Mouse (Mus musculus): ENCODE data around the gene Mapt.

The Mapt gene

DNA sequence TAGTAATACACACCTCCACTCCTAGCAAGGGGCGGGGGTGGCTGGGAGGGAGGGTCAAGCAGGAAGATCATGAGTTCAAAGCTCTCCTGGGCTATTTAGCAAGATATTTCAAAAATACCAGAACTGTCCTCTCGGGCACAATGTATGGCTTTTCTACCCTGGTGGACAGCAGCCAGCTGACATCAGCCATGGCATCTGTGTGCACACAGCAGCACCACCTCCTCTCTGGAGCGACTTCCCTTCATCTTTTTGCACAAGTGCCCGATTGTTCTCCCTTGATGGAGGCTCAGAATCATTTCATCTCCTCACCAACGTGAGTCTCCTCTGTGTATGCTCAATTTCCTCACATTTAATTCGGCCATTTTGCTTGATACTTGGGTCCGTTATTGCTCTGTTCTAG is 44.6 kb downstream of the Mapt start:
- no peak for DNase-seq (ENCODE audit: low spot score in 2 of 2)

DNA sequence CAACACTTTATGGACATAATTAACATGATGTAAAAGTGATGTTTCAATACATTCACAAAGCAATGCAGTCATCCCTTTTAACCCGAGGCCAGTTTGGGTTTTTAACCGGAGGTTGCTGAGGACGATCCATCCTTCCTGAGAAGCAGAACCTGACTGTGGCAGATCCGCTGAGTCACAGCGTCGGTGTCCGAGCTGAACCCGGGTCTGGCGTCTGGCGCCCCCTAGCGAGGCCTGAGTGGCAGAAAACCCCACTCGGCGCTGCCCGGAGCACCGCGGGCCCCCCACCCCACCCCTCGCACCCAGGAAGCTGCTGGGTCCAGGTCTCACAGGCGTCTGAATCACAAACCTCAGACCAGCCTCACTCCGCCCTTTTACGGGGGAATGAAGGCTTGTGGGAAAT is 47.0 kb downstream of the Mapt start:
- DNase-seq (ENCODE audit: low spot score in 2 of 2) = peak; percentile 26 to 66

- no peak for DNase-seq (ENCODE audit: low spot score in 2 of 2)
These were observed 47.9 kb downstream of the Mapt start for GRCm38 (mm10) chr11:104279049-104279448.

GRCm38 (mm10) chr11:104279538-104279937 is 48.3 kb downstream of the Mapt start:
- DNase-seq (ENCODE audit: low spot score in 2 of 2) = no peak

- DNase-seq (ENCODE audit: low spot score in 2 of 2) = no peak
These were observed 50.3 kb downstream of the Mapt start for GRCm38 (mm10) chr11:104281501-104281900.

DNA sequence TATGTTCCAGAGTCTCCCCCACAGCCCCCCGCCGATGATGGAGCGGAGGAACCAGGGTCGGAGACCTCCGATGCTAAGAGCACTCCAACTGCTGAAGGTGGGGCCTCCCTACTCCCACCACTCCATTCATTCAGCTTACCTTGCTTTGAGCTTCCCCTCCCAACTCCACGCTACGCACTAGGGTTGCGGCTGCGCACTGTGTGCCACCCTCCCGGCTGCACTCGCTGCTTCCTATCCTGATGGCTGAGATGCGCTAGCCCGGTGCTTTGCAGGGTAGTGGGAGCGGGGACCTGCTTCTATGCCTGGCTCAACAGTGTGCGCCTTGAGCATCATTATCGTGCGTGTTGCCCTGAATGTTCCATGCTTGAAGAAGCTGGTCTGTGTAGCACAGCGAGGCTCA is 55.9 kb downstream of the Mapt start:
- DNase-seq (ENCODE audit: low spot score in 2 of 2) = no peak

GRCm38 (mm10) chr11:104288835-104289198 is 57.6 kb downstream of the Mapt start:
- DNase-seq (ENCODE audit: low spot score in 2 of 2) = no peak

DNA sequence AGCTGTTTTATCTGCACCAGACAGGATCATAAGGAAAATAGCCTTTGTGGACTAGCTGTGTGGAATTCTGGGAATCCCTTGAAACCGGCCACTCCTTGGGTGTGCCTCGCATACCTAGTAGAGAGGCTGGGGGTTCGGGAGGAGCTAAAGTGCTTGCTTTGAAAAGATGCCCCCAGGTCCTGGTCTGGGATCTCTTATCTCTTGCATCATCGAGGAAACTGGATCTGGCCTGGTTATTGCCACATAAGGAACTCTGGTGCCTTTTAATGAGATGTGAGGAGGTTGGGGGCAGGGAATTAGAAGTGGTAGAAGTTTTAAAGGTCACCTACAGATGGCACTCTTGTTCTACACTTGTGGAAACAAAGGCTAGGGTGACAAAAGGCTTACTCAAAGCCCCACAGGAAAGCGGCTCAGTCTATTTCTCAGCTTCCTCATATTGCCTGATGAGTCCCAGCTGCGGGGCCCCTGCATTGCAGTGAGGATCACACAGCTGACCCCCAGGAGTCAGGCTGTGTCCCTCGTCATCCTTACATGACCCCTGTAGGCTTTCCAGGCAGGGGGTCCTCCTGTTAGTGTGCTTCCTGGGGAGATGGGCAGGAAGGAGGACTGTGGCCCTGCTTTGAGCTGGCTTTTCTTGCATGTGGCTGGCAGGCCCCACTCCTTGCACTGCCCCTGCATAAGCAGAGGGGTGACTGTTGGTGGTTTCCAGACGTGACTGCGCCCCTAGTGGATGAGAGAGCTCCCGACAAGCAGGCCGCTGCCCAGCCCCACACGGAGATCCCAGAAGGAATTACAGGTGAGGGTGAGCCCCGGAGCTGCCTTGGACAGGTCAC is 58.2 kb downstream of the Mapt start:
- DNase-seq (ENCODE audit: low spot score in 2 of 2) = peak; percentile 64 to 76

- no peak for DNase-seq (ENCODE audit: low spot score in 2 of 2)
These were observed 61.4 kb downstream of the Mapt start for GRCm38 (mm10) chr11:104292443-104293220.

DNA sequence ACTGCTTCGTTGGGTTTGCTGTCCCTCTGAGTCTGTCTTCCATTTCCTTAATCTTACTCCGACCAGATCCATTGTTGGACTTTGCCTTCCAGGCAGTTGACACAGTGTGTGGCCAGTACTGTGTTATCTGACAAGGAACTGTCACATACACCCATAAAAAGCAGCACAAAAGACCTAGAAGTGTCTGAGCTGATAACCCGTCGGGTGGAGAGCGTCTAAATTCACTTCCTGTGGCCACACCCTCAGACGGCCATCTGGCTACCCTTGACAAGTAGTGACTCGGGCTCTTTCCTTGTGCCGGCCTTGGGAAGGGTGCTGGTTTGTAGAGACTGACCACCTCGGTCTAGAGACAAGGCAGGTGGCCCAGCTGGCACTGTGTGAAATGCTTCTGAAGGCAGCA is 62.1 kb downstream of the Mapt start:
- DNase-seq (ENCODE audit: low spot score in 2 of 2) = peak in 1 of 2 experiments; percentile 63

DNA sequence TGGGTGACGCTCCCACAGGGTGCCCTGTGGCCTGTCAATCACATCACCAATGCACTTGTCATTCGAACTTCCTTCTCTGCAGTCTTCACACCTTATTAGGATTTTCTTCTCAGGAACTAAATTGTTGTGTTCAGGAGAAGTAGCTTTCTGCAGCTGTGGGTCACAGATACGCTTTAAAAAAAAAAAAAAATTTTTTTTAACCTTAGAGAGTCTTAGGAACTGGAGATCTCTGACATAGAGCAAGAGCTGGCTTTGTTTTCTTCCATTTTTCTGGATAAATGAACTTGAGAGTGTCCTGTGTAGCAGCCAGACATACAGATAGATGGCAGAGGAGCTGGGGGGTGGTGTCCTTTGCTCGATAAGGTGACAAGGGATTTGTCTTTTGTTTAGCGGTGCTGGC is 64.0 kb downstream of the Mapt start:
- DNase-seq (ENCODE audit: low spot score in 2 of 2) = no peak

- no peak for DNase-seq (ENCODE audit: low spot score in 2 of 2)
These were observed 64.5 kb downstream of the Mapt start for GRCm38 (mm10) chr11:104295656-104296055.

- no peak for DNase-seq (ENCODE audit: low spot score in 2 of 2)
These were observed 66.5 kb downstream of the Mapt start for GRCm38 (mm10) chr11:104297671-104298070.

DNA sequence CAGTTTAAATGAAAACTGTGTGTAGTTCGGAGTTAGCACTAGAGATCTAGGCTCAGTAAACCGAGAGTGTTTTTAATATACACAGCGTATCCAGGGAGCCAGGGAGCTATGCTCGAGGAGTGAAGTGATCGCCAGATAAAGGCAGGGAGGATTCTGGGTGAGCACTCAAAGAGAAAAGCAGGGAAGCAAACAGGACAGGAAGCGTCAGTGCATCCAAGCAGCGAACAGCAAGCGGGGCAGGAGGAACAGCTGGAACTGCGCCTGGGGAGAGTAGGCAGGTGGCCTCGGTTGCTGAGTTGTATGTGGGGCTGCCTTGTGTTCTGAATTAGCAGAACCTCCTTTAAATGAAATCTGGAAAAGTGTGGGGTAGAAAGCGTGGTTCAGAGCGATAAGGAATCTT is 71.4 kb downstream of the Mapt start:
- no peak for DNase-seq (ENCODE audit: low spot score in 2 of 2)

DNA sequence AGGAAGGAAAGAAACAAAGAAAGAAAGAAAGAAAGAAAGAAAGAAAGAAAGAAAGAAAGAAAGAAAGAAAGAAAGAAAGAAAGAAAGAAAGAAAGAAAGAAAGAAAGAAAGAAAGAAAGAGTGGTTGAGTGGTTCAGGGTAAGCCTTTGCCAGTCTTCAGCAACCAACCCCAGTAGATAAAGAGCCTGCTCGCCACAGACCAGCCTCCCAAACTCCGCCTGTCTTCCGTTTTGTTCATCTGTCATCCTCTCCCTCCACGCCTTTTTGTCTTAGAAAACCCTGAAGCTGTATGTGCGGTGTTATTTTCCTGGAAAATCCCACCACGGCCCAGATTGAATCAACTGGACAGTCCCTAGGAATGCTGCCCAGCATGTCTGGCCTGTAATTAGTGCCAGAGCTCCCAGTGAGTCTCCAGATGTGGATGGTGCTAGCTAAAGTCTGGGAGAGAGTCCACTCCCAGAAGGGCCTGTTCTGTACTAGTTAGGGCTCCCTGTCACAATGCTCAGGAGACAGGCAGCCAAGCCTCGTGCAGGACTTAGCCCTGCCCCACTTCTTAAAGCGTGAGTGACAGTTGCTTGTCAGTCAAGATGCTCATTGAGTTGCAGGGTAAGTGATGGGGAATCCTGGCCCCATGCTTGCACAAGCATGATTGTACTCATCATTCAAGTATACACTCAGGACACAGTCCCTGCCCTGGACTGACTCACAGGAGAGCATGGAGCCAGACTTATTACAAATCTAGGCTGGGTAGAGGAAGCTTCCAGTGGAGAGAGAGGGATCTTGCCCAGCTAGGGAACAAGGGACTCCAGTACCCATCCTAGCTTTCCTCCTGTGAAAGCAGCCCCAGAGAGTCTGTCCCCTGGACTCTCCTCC is 72.1 kb downstream of the Mapt start:
- DNase-seq (ENCODE audit: low spot score in 2 of 2) = no peak

GRCm38 (mm10) chr11:104305711-104306110 is 74.5 kb downstream of the Mapt start:
- no peak for DNase-seq (ENCODE audit: low spot score in 2 of 2)

DNA sequence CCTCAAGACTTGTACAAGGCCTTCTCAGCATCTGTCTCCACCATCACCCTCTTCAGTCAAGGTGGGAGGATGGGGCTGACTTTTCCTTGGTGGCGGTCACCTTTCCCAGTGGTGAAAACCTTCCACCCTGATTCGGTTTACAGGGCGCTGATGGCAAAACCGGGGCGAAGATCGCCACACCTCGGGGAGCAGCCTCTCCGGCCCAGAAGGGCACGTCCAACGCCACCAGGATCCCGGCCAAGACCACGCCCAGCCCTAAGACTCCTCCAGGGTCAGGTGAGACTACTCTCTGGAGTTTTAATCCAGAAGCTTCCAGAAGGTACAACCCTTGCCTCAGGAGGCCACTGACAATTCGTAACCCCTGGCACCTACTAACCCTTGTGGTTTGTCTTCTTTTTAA is 75.3 kb downstream of the Mapt start:
- DNase-seq (ENCODE audit: low spot score in 2 of 2) = no peak

GRCm38 (mm10) chr11:104307136-104307535 is 75.9 kb downstream of the Mapt start:
- no peak for DNase-seq (ENCODE audit: low spot score in 2 of 2)

DNA sequence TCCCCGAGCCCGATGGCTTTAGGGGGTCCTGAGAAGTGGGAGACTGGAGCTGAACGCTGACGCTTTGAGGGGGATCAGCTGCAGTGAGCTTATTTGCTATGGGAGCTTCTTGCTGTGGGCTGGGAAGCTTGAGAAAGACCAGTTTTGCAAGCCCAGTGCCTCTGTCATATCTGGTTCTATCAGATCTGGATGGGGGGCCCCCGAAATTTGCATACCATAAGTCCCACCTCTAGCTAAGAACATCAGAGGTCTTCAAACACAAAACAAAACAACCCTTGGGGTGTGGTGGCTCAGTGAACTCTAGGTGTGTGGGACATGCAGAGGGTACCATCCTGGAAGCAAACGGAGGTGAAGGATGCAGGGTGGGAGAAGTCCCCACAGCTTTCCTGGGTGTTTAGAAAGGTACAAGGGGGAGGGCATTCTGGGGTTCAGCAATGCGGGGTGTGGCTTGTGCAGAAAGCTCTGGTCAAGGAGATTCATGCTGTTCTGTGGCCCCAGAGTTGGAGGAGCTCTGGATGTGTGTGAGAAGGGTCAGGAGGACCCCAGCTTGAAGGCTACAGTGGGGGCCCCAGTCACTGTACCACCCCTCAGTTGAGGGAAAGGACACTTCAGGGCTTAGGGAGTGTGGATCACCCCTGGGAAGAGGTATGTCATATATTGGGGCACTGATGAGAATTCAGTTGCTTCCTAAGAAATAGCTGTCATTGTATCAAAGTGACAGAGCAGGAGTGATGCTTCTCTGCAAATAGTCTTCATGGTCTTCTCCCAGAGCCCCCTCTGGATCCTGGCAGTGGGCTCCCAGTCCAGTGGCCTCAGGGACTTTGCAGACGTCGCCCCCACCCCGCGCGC is 78.4 kb downstream of the Mapt start:
- DNase-seq (ENCODE audit: low spot score in 2 of 2) = no peak

- peak in 1 of 2 experiments; percentile 48 for DNase-seq (ENCODE audit: low spot score in 2 of 2)
These were observed 79.2 kb downstream of the Mapt start for GRCm38 (mm10) chr11:104310226-104310887.

DNA sequence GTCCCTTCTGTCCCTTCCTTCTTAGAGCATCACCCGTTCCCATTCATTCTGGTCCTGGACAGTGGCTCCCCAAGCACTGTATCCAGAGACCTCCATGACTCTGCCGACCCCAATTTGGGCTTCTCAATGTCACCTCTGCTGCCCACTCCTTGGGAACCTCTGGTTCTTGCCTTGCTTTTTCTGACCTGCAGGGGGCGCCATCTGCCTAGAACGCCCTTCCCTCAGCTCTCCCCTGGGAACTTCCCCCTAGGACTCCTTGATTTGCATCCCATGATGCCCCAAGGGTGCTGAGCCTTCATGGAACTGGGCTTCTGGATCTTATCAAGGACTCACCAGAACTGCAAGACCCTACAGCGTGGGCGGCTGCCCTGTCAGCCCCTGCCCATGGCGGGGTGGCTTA is 80.5 kb downstream of the Mapt start:
- DNase-seq (ENCODE audit: low spot score in 2 of 2) = peak in 1 of 2 experiments; percentile 49

Measured in spleen, postnatal 10 days (tissue).